13 mouse cellular contexts compared by ENCODE assay signal in genomic region chr4:148833245-148833990, GRCm38 (mm10). TPM values are rescaled to one million over a fixed set of nuclear protein-coding genes. Genes with fewer than 3 reads are reported as not detected.
DNase-seq lines count a peak whose midpoint lies in the region; ATAC-seq lines count a peak whose summit lies in the region.
"Had no signal": no experiment of that assay in that cellular context is flagged by ENCODE, and none has a peak within 500 bp of the region (broad histone marks: within the 10 kb centered on the region; RNA-seq: fewer than 3 reads in every experiment).

No protein-coding gene starts in this region.

- H3K4me1 ChIP-seq in heart, embryonic 11.5 days (ENCODE audit: control insufficient read depth, insufficient read depth, low read length), result peaks cover 38% of the 10 kb centered on the region
- peaks cover 26% of the 10 kb centered on the region for H3K4me1 ChIP-seq in stomach, embryonic 14.5 days (ENCODE audit: control insufficient read depth, insufficient read depth, low read length)
- peaks cover 26% of the 10 kb centered on the region for H3K4me1 ChIP-seq in midbrain, embryonic 13.5 days (replicated peaks)

- no peak overlapping the region for H3K27ac ChIP-seq in heart, embryonic 11.5 days (ENCODE audit: low read depth, low read length)
- no peak overlapping the region for H3K27ac ChIP-seq in stomach, embryonic 14.5 days (ENCODE audit: low read length)
- no peak overlapping the region for H3K27ac ChIP-seq in midbrain, embryonic 13.5 days
- H3K27ac ChIP-seq: limb, embryonic 15.5 days had no signal

- ATAC-seq in heart, embryonic 11.5 days (replicated peaks; ENCODE audit: insufficient number of reproducible peaks, low FRiP score, low TSS enrichment), result no peak
- ATAC-seq in stomach, embryonic 14.5 days (ENCODE audit: insufficient number of reproducible peaks, insufficient read depth, low FRiP score, low read depth), result no peak
- no peak for ATAC-seq in midbrain, embryonic 13.5 days
- ATAC-seq: forebrain, embryonic 14.5 days had no signal

- H3K27me3 ChIP-seq in heart, embryonic 11.5 days (ENCODE audit: control insufficient read depth, insufficient read depth, low read length), result no peaks in the 10 kb centered on the region
- H3K27me3 ChIP-seq in stomach, embryonic 14.5 days (ENCODE audit: control insufficient read depth, insufficient read depth, low read length), result no peaks in the 10 kb centered on the region
- peaks cover 26% of the 10 kb centered on the region for H3K27me3 ChIP-seq in midbrain, embryonic 13.5 days
- H3K27me3 ChIP-seq: limb, embryonic 15.5 days had no signal

- no peak overlapping the region for H3K4me2 ChIP-seq in heart, embryonic 11.5 days
- H3K4me2 ChIP-seq in stomach, embryonic 14.5 days (replicated peaks; ENCODE audit: low read depth, low read length), result 0 out of 2 replicates have a peak overlapping the region, but pooled peaks have one; percentile 4
- no peak overlapping the region for H3K4me2 ChIP-seq in midbrain, embryonic 13.5 days (replicated peaks)
- H3K4me2 ChIP-seq: limb, embryonic 15.5 days had no signal

- DNase-seq in heart, adult 18-20 months, result peak; percentile 68 to 70
- peak; percentile 57 to 58 for DNase-seq in heart, postnatal 10 days
- DNase-seq in kidney, postnatal 4 days, result peak; percentile 40 to 46
- no peak for DNase-seq in right cerebral cortex, postnatal 14 days
- DNase-seq in cerebellum, postnatal 14 days, result no peak
- DNase-seq: B cell, adult 2 months; embryo, embryonic 11 days; layer of hippocampus, postnatal 36 days had no signal

- intact Hi-C loops in heart, postnatal 10 days (cut with DNase I), result no loop called here

- 78% methylated on average over 21 of the region's 21 CpGs for WGBS in heart, embryonic 11.5 days (ENCODE audit: insufficient replicate concordance)
- WGBS in stomach, embryonic 14.5 days, result 64% methylated on average over 21 of the region's 21 CpGs
- 82% methylated on average over 21 of the region's 21 CpGs for WGBS in midbrain, embryonic 13.5 days

- no peak overlapping the region for H3K4me3 ChIP-seq in heart, embryonic 11.5 days (ENCODE audit: low read depth, low read length)
- no peak overlapping the region for H3K4me3 ChIP-seq in stomach, embryonic 14.5 days (ENCODE audit: low read depth, low read length)
- no peak overlapping the region for H3K4me3 ChIP-seq in midbrain, embryonic 13.5 days (replicated peaks)
- H3K4me3 ChIP-seq: limb, embryonic 15.5 days had no signal

- H3K9me3 ChIP-seq in heart, embryonic 11.5 days (replicated peaks; ENCODE audit: control insufficient read depth, low read length), result no peaks in the 10 kb centered on the region
- no peaks in the 10 kb centered on the region for H3K9me3 ChIP-seq in stomach, embryonic 14.5 days (ENCODE audit: control insufficient read depth, low read depth, low read length)
- no peaks in the 10 kb centered on the region for H3K9me3 ChIP-seq in midbrain, embryonic 13.5 days
- H3K9me3 ChIP-seq: limb, embryonic 15.5 days had no signal

- no peaks in the 10 kb centered on the region for H3K36me3 ChIP-seq in heart, embryonic 11.5 days (ENCODE audit: control insufficient read depth, insufficient read depth, low read length)
- H3K36me3 ChIP-seq in stomach, embryonic 14.5 days (ENCODE audit: control insufficient read depth, insufficient read depth, low read length), result no peaks in the 10 kb centered on the region
- H3K36me3 ChIP-seq in midbrain, embryonic 13.5 days, result no peaks in the 10 kb centered on the region
- H3K36me3 ChIP-seq: limb, embryonic 15.5 days had no signal

- no peak overlapping the region for H3K9ac ChIP-seq in heart, embryonic 11.5 days (ENCODE audit: low read depth, low read length)
- H3K9ac ChIP-seq in stomach, embryonic 14.5 days (replicated peaks; ENCODE audit: low read depth, low read length), result no peak overlapping the region
- no peak overlapping the region for H3K9ac ChIP-seq in midbrain, embryonic 13.5 days (replicated peaks)
- H3K9ac ChIP-seq: limb, embryonic 15.5 days had no signal

RNA-seq across cellular contexts. Expression of gene Casz1, which starts 29.2 kb away (rescaled TPM):
- total RNA-seq in heart, adult 18-20 months (2021), result 10 to 100 TPM; 35.9 to 41.1 TPM
- polyA plus RNA-seq in heart, embryonic 11.5 days (2014; fragmentation: Nextera tagmentation; extraction: Ambion mirVana), result 15.1 and 19.9 TPM in 2 replicates
- total RNA-seq in heart, postnatal 10 days (2021), result 10 to 100 TPM; 64.7 to 67.2 TPM
- 10.3 and 11.2 TPM in 2 replicates for polyA plus RNA-seq in stomach, embryonic 14.5 days (2014; fragmentation: Nextera tagmentation; extraction: Ambion mirVana)
- polyA plus RNA-seq in midbrain, embryonic 13.5 days (2015; fragmentation: Nextera tagmentation; extraction: Ambion mirVana), result 2.7 and 3.8 TPM in 2 replicates

Comparison
In these comparisons a context has a peak if more than half of its experiments do, and no peak if none do; other contexts are left out.
1. DNase-seq: peak in heart, adult 18-20 months (2 of 2), heart, postnatal 10 days (2 of 2) and kidney, postnatal 4 days (2 of 2); none in right cerebral cortex, postnatal 14 days (single experiment) and cerebellum, postnatal 14 days (0 of 2).